Mouse (Mus musculus) megakaryocyte-erythroid progenitor cell, adult 5-6 weeks (primary cell): ENCODE data around the gene Ccdc88a. TPM values are rescaled to one million over a fixed set of nuclear protein-coding genes. Genes with fewer than 3 reads are reported as not detected.
A peak's percentile ranks its signal among the peaks of the same experiment; 100 is the strongest.
"Not testable (repeated sequence)": the region's sequence is repeated elsewhere in the genome, so short reads cannot be mapped to it uniquely, and the experiment has no call there.

ENCODE experiments used
- ATAC-seq: replicated peaks from 2 replicates; pipeline ENCODE4 v1.8.0; 2016; ENCODE audit warnings: mild to moderate bottlenecking, inconsistent platforms; ENCODE audit not compliant: severe bottlenecking, poor library complexity, low FRiP score, low TSS enrichment
- total RNA-seq, 2 experiments: library from RNA; stranded (forward) in 1 of 2; stranded (reverse) in 1 of 2; fragments of 200-1000, 215-1000 nt in 1 of 2; fragments of >200 nt in 1 of 2; fragmentation: Nextera tagmentation in 1 of 2; gene quantifications; 2 replicates each; pipeline ENCODE4 v1.2.3; 2014 to 2017

Ccdc88a gene
- total RNA-seq, 2 experiments from 2014 or later = 24.7 to 53.0 TPM

DNA sequence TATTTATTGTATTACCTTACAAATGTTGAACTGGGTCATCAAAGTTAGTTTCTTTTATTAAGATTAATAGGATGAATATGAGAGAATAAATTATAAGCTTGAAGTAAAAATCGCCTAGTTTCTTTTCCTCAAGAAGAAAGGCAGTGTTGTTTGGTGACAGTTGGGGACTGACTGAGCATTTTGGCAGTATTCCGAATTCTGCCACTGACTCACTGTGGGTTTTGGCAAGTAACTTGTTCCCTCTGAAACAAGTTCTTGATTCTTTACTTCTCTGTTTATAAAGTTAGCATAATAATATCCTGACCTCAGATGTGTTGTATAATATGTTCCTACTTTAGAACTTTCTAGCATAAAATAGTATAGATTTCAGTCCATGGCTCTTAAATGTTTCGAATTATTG, 55.3 kb downstream of the Ccdc88a start:
- peak; percentile 78 for ATAC-seq

DNA sequence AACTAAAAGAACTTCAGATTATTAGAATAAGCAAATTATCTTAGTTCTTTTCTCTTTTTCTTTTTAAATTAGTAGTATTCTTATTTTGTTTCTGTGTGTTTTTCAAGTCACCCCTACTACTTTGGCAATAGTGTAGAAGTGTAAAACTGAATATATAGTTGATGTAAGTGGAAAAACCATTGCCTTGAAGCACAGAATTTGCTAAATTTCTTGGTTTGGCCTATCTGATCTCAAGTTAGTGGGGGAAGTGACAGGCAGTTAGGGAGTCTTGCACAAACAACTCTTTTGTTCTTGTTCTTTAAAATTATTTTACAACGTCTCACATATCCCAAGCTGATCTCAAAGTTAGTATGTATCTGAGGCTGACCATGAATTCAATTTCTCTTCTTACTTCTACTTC, 57.6 kb downstream of the Ccdc88a start:
- no peak for ATAC-seq

DNA sequence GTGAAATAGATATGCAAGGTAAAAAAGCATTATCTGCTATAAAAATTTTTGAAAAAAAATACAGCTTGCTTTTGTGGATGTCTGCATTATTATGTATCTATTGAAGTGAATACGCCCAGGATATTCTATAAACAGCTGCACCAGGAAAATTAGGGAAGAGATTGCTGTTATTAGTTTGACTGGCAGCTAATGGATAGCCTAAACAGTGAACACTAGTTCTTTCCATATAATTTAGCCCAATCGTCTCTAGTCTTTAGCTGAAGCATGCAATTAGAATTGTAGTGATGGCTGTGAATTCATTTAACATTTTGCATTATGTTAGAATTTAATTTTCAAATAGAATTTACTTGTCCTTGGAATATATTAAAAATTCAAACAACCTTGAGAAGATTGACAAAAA, 75.3 kb downstream of the Ccdc88a start:
- no peak for ATAC-seq

DNA sequence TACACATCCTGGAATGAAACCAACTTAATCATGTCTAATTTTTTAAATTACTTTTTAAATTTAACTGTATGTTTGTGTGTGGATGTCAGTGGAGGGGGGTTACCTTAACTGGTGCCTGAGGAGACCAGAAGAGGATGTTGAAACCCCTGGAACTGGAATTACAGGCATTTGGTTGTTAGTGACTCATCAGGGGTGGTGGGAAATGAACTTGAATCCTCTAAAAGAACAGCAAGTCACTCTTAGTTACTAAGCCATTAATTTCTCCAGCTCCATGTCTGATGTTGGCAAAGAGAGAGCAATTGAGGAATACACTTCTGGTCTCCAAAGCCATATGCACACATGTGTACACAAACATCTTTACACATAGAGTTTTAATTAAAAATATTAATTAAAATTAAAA, 101.2 kb downstream of the Ccdc88a start:
- ATAC-seq = no peak

DNA sequence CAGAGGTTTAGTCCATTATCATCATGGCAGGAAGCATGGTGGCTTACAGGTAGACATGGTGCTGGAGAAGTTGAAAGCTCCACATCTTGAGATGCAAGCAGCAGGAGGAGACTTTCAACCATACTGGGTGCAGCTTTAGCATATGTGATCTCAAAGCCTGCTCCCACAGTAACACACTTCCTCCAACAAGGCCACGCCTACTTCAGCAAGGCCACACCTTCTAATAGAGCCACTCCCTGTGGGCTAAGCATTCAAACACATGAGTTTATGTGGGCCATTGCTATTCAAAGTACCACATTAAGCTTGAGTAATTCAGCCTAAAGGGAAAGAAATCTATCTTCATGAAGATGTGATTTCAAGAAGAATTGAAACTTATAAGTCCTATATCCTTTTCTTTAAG, 119.7 kb downstream of the Ccdc88a start:
- ATAC-seq = no peak

DNA sequence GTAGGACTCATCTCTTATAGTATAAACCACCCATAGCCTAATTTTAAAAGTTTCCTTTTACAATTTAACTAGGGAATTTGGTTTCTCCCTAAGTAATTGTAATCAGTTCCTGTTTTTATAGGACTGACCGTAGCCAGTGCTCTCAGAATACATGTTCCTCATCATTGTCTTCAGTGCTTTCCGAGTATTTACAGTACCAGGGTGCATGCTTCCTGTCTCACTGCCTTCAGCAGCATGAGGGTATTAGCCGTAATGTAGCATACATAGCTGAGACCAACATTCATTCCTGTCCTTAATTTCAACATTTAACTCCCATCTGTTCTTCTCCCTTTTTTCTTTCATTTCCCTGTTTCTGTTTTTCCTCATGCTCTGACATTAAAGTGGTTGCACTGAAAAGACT, 123.5 kb downstream of the Ccdc88a start:
- no peak for ATAC-seq

DNA sequence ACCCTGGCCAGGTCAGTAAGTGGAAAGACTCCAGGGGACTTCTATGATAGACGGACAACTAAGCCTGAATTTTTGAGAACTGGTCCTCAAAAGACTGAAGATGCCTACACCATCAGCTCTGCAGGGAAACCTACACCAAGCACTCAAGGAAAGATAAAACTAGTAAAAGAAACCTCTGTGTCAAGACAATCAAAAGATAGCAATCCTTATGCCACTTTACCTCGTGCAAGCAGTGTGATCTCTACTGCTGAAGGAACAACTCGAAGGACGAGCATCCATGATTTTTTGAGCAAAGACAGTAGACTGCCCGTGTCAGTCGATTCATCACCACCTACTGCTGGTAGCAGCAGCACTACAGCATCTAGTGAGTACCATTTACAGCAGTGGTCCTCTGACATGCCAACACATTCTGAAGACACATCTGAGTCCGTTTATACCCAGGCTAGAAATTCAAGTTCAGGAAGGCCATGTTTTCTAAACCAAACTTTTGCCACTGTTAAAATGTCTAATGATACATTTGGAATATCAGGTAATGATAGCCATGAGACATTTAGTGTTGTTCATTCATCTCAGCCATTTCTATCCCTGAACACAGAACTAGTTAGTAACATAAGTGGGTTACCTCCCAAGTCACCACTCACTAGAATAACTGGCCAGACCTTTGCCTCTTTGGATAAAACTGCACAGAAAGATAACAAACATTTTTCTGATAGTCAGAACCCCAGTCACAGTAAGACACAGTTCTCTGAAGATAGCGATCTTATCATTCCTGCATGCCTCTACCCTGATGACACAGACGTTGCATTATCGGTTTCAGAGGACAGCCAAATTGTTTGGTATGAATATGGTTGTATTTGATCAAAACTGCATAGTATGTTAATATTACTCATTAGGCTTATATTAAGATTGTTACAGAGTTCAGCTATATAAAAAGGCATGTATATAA, 130.8 kb downstream of the Ccdc88a start:
- ATAC-seq = peak; percentile 82

DNA sequence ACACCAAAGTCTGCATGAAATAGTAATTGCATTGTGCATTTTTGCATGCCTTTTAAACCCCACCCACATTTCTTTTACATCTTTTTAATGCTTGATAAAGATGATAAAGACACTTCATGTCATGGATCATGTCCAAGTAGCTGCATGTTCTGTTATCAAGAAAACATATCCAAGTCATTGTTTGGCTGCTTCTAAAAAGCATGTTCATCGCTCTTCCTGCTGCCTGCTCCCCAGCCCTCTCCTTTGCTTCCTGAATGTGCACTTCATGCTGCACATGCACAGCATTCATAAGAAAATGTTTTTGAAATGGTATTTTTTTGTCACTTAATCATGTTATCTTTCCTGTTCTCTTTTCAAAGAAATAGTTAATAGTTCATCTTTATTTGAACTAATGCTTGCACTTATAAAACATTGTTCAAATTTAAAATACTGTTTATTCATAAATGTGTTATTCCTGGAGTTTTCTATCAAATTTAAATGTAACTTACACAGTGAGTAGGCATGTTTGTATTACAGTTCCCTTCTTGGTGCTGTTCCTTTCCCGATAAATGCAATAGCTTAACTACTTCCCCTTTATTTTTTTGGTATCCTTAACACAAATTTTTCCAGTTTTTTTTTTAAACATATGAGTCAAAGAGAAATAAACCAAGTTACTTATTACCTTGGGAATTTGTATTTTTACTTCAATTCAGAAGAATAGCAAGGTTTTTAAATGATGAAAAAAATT, 131.6 kb downstream of the Ccdc88a start:
- peak; percentile 62 for ATAC-seq

DNA sequence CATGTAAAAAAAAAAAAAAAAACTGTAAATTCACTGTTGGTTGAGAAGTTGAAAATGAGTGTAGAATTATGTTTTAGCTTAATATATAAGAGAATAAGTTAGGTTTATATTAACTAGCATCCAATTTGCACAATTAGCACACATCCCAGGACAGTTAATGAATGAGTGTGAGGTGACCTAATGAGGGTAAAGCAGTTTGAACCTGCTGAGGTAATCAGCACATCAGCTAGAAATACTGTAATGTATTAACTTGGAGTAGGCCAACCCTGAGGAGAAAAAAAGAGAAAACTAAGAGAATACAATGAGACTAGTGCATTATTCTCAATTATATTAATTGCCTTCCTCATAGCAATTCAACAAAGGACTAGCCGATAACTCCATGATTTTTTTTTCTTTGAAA, 136.0 kb downstream of the Ccdc88a start:
- no peak for ATAC-seq

DNA sequence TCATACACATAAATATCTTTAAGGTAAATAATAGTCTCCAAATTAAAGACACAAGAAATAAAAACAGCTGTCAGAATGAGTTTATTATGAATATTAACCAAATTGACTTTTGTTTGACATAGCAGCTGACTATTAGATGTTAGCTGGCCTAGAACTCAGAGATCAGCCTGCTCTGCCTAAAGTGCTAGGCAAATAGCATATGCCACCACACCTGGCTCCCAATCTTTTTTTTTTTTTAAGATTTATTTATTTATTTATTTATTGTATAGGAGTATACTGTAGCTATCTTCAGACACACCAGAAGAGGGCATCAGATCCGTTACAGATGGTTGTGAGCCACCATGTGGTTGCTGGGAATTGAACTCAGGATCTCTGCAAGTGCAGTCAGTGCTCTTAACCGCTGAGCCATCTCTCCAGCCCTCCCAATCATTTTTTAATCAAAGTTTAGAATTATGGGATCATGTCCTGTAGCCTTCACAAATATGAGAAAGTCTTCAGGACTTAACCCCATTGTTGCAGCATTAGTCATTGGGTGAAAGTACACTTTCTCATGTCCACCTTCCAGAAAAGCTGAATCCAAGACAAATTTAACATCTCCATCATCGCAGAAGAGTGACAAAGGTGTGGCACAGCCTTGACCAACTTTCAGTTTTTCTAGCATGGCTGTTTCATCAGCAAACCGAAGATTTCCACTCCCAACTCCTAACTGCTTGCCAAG, 139.5 kb downstream of the Ccdc88a start:
- no peak for ATAC-seq

DNA sequence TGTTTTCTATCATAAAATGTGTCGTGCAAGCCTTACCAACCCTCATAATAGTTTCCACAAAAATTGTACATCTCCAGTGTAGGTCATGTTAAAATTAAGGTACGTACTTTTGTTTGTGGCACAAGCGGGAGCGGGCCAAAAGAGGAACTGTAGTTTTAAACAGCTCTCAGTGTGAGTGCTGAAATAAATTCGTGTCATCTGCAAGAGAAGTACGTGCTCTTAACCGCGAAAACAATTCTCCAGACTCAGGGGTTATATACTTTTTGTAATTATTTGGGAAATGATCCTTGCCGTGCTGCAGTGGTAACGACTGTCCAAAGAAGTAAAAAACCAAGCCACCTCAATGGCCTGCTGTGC, 140.8 kb downstream of the Ccdc88a start:
- peak; percentile 21; the same call in 1 of the 2 replicates for ATAC-seq

DNA sequence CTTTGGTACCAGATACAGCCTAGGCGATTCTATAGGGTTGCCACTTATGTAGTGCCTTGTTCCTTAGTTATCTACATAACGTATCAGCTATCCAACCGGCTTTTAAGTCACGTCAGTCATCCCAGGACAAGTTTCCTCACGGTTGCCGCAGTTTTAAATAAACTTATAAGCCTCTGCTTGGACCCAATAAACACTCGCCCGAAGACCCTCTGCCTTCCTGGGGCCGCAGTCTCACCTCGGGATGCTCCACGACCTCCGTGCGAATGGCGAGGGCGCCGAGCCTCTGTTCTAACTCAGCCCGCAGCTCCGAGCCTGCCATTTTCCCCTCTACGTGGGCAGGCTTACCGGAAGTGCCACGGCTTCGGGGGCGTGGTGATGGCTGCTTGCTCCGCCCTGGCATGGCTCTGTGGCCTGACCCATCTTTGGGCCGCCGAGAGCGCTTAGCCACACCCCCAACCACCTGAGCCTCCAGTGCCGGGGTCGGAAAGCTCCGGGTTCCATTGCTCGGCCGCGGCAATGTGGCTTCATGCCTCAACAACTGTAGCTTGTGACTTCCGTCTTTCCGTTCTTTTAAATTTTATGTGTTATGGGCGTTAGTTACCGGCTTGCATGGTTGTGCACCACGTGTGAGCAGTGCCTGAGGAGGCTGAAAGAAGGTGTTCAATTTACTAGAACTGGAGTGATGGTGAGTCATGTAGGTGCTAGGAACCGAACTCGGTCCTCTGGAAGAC, 141.4 kb downstream of the Ccdc88a start, which contains the start of gene Prorsd1:
Gene Prorsd1, minus strand, starts transcription at position 352 of the 731 bp plus-strand sequence.
- peak; percentile 99 for ATAC-seq

DNA sequence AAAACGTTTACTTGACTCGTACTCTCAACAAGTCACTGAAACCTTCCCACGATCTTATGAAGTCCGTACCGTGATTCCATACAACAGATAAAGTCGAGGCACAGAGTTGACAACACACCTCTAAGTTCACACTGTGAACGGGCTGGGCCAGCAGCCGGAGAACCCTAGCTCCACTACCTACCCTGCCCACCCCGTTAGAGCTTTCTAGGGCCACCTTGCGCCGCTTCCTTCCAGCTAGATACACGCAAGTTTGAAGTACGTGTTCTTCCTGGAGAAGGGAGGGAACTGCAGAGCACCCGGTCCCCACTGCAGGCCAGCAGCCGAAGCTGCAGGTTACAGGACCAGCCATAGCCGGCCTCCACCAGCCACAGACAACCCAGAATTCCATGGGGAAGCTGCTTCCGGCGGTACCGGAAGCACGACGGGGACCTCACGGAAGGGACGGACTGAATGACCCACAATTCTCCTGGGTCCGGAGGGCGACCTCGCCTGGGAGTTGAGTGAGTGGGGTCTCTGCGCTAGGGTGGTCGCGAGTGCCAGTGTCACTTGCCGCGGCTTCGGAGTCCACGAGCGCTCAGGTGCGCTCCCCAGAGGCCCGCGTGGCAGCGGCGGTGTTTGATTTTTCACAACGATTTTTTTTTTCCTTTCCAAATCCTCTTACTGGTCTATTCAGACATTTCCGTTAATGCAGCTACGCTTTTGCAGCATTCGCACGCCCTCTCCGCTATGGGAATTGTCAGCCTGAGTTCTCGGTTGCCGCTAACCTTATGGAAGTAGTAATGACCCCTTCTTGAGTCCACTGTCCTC, 152.7 kb downstream of the Ccdc88a start, which contains the start of gene Mtif2:
Gene Mtif2, plus strand, starts transcription at position 421 of the 807 bp plus-strand sequence.
- ATAC-seq = peak; percentile 94

DNA sequence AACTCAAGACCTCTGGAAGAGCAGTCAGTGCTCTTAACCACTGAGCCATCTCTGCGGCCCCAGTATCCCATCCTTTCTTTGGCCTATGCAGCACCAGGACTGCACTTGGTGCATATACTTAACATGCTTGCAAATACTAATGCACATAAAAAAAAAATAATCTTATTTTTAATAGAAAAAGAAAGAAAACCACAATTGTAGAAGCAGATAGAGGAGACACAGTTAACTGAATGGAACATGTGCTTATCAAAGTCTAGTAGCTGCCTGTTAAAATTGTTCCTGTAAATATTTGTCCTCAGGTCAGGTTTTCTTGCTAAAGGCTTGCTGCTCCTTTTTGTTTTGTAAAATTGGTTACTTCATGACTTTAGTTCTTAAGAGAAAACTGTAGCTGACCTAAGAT, 164.7 kb downstream of the Ccdc88a start:
- peak; percentile 43 for ATAC-seq

DNA sequence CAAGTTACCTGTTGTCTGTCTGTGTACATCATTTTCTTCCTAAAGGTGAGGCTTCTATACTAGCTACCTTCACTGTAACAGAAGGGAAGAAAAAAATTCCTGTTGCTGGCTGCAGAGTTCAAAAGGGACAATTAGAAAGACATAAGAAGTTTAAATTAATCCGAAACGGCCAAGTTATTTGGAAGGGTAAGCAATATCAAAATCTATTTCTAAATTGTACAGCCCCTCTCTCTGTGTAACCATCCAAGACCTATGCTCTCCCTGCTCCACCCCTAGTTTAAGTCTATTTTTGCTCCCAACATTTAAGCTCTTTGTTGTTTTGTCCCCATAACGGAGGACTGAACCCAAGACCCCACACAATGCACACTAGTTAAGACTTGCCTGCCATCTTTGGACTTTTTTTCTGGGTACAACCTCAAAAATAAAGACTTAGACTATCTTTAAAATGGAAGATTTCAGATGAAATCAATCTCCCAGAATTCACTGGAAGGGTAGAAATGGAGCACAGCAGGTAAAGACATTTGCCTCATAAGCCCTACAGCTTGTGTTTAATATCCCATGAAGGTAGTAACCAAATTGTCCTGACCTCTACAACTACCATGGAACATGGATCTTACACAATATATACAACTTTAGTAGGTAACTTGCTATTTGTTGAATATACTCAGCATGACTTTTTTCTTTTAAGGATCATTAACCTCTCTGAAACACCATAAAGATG, 170.9 kb downstream of the Ccdc88a start:
- no peak for ATAC-seq

DNA sequence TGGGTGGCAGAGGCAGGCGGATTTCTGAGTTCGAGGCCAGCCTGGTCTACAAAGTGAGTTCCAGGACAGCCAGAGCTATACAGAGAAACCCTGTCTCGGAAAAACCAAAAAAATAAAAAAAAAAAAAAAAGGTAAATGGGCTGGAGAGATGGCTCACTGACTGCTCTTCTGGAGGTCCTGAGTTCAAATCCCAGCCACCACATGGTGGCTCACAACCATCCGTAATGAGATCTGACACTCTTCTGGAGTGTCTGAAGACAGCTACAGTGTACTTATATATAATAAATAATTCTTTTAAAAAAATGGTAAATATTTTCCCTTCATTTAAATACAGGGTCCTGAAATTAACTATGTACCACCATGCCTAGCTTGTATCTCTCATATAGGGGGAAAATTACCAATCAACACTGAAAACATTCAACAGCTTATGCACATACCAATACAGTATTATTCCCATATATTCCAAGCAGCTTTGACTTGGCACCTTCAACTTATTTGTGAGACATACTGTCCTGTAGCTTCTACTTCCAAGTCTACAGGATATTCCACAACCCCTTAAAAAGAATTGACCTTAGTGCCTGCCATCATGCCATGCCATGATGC, 171.8 kb downstream of the Ccdc88a start:
- not testable (repeated sequence) for ATAC-seq

DNA sequence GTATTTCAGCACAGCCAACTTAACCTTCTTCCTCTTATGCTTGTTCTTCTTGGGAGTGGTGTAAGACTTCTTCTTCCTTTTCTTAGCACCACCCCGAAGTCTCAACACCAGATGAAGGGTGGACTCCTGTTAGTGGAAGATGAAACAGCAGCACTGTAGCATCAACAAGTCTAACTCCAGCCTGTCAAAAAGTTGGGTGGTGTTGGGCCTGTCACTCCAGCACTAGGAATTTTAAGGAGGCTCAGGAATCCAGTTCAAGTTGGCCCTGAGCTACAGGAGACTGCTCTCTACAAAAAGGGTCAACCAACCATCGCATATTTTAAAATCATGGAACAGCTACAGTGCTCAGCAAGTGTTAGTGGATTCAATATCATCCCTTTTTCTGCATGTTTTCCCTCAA, 172.8 kb downstream of the Ccdc88a start:
- ATAC-seq = not testable (repeated sequence)
